Mouse (Mus musculus) cerebellum, postnatal 36 days (tissue): Measurements from ENCODE around the gene Rgs19.

Experiments
- DNase-seq, 2 experiments: peaks; one replicate each; pipeline ENCODE4 v3.0.0; 2021 to 2022; ENCODE audit warnings: mixed read lengths in 2 of 2

The Rgs19 gene

GRCm38 (mm10) chr2:181648926-181649325 lies 44.9 kb downstream of the Rgs19 start:
- DNase-seq, result no peak

GRCm38 (mm10) chr2:181646626-181647472 lies 46.9 kb downstream of the Rgs19 start:
- no peak for DNase-seq

GRCm38 (mm10) chr2:181645666-181646065 lies 48.1 kb downstream of the Rgs19 start:
- DNase-seq, result no peak

GRCm38 (mm10) chr2:181644361-181644760 lies 49.4 kb downstream of the Rgs19 start:
- DNase-seq, result peak; percentile 38 to 42
